Mouse (Mus musculus) erythroblast, embryonic 14.5 days (primary cell): ENCODE results near the gene Olfr697. TPM values are rescaled to one million over a fixed set of nuclear protein-coding genes. Genes with fewer than 3 reads are reported as not detected.
"Not testable (repeated sequence)": the region's sequence is repeated elsewhere in the genome, so short reads cannot be mapped to it uniquely, and the experiment has no call there.

Experiments
- H3K27me3 ChIP-seq: 2 replicates; pipeline ENCODE4 v1.6.1; 2012; ENCODE audit warnings: inconsistent platforms; ENCODE audit not compliant: control insufficient read depth
- H3K36me3 ChIP-seq: 2 replicates; pipeline ENCODE4 v1.6.1; 2012; ENCODE audit warnings: mild to moderate bottlenecking, inconsistent platforms; ENCODE audit not compliant: control insufficient read depth
- H3K4me1 ChIP-seq: 2 replicates; pipeline ENCODE4 v1.6.1; 2012; ENCODE audit warnings: inconsistent platforms; ENCODE audit not compliant: control insufficient read depth
- H3K4me3 ChIP-seq: replicated peaks from 2 replicates; pipeline ENCODE3; 2012; ENCODE audit warnings: moderate library complexity, mild to moderate bottlenecking, inconsistent platforms
- H3K9me3 ChIP-seq: 2 replicates; pipeline ENCODE4 v1.6.1; 2012; ENCODE audit warnings: low read length, inconsistent platforms, mixed read lengths; ENCODE audit not compliant: control insufficient read depth
- GATA1 ChIP-seq: IDR thresholded peaks from 2 replicates; pipeline ENCODE4 v1.6.1; 2012; ENCODE audit warnings: low read length, inconsistent platforms, mixed read lengths
- TAL1 ChIP-seq: IDR thresholded peaks from 3 replicates; pipeline ENCODE4 v1.6.1; 2012; ENCODE audit warnings: low read length, inconsistent platforms, mixed read lengths
- polyA plus RNA-seq: library from polyadenylated mRNA; stranded (reverse); fragments of >175 nt; gene quantifications from 2 replicates; pipeline ENCODE4 v1.2.3, GENCODE M21; 2012

Gene Olfr697
- not detected in 2 replicates for polyA plus RNA-seq

DNA sequence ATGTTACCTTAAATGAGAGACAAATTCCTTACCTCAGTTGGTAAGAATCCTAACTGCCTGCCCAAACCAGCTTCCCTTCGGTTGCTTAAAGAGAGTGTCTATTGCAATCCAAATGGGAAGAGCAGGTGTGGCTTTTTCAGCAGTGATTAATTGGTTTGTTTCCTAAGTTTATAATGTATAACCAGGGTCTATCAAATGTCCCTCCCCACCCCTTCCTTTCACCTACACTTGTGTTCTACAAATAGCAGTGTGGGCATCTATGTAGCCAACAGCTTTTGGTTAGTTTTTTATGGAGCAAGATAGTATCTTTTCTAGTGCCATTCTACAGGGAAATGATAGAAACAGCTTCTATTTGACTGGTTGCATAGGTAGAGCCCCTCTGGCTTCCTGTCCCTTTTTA, at the start of gene Olfr697:
Olfr697 (minus strand) TSS at position 101 of the 400 bp plus-strand sequence.
- no peaks in the 10 kb centered on the region for H3K27me3 ChIP-seq
- H3K9me3 ChIP-seq: no peaks in the 10 kb centered on the region
- no peak for TF ChIP-seq GATA1
- no peak for TF ChIP-seq TAL1
- no peaks in the 10 kb centered on the region for H3K36me3 ChIP-seq
- no peaks in the 10 kb centered on the region for H3K4me1 ChIP-seq
- no peak within 1 kb of the TSS for H3K4me3 ChIP-seq

GRCm38 (mm10) chr7:106788330-106788729, 46.1 kb upstream of the Olfr697 start:
- Histone ChIP-seq H3K36me3 (no peaks in the 10 kb centered on the region), H3K9me3 (no peaks in the 10 kb centered on the region), H3K4me3 (no peak overlapping the region), H3K27me3 (no peaks in the 10 kb centered on the region), H3K4me1 (no peaks in the 10 kb centered on the region)
- TF ChIP-seq TAL1: no peak
- TF ChIP-seq GATA1: no peak

DNA sequence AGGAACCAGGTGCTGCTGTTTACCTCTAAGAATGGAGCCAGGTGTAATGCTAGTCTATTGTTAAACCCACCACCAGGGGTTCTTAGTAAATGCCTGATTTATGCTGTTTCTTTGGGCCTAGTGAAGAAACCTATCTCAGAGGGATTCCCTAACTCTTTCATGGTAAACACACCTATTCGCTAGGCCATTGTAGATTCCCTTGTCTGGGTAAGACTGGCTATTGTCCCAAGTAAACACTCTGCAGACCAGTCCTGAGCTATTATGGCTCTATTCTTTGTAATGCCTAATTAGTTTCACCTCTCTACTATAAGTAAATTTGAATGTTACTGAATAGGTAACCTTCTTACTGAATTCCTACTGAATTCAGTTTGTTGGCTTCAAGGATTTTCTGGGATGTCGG, 18.8 kb upstream of the Olfr697 start:
- H3K27me3 ChIP-seq, H3K4me1 ChIP-seq, H3K9me3 ChIP-seq, H3K36me3 ChIP-seq, H3K4me3 ChIP-seq: not testable (repeated sequence)

DNA sequence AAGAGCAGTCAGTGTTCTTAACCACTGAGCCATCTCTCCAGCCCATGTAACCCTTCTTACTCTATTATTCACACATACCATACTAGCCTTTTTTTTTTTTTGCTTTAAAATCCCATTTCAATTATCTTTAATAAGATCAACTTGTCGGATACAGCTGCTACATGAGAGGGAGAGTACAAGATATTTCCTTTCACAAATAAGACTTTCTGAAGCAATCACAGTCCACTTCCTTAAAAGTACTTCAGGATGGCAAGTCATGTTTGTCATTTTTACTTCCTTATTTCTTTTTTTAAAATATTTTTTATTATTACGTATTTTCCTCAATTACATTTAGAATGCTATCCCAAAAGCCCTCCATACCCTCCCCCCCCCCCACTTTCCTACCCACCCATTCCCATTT, 16.6 kb upstream of the Olfr697 start:
- Histone ChIP-seq H3K4me1 (no peaks in the 10 kb centered on the region), H3K27me3 (no peaks in the 10 kb centered on the region), H3K36me3 (no peaks in the 10 kb centered on the region), H3K4me3 (no peak overlapping the region), H3K9me3 (no peaks in the 10 kb centered on the region)
- TF ChIP-seq GATA1 (no peak), TAL1 (no peak)

DNA sequence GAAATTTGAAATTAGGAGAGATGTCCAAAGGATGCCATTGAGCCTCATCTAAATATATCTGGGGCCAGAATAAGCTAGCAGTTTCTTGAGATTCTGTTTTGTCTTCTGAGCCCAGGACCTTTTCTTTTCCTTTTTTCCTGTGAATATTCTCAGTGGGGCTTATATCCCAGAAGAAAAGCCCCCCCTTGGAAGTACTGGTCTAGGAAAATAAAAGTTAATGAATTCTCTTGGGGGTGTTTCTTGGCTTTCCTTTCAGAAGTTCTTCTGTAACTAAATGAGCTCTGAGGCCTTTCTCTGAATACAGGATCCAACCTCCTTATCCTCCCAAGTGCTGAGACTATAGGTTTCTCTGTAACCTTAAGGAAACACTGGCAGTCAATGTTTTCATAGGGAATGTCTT, 13.1 kb upstream of the Olfr697 start, which contains the start of gene Olfr698:
Olfr698 (minus strand) TSS at position 101 of the 400 bp plus-strand sequence.
- no peak for TF ChIP-seq TAL1
- TF ChIP-seq GATA1: no peak
- H3K36me3 ChIP-seq: no peaks in the 10 kb centered on the region

GRCm38 (mm10) chr7:106745811-106746210, 3.6 kb upstream of the Olfr697 start:
- Histone ChIP-seq H3K36me3 (no peaks in the 10 kb centered on the region), H3K4me3 (no peak overlapping the region), H3K9me3 (no peaks in the 10 kb centered on the region), H3K4me1 (no peaks in the 10 kb centered on the region), H3K27me3 (no peaks in the 10 kb centered on the region)
- TF ChIP-seq TAL1 (no peak), GATA1 (no peak)

More for the DNA sequence above, 13.1 kb upstream of the Olfr697 start, which contains the start of gene Olfr698:
- Histone ChIP-seq H3K4me3 (no peak within 1 kb of the TSS), H3K9me3 (no peaks in the 10 kb centered on the region), H3K27me3 (no peaks in the 10 kb centered on the region), H3K4me1 (no peaks in the 10 kb centered on the region)

GRCm38 (mm10) chr7:106737028-106737427, 5.2 kb downstream of the Olfr697 start:
- no peaks in the 10 kb centered on the region for H3K27me3 ChIP-seq
- TF ChIP-seq TAL1 (no peak), GATA1 (no peak)
- no peaks in the 10 kb centered on the region for H3K4me1 ChIP-seq
- no peak overlapping the region for H3K4me3 ChIP-seq
- H3K36me3 ChIP-seq: no peaks in the 10 kb centered on the region
- no peaks in the 10 kb centered on the region for H3K9me3 ChIP-seq

DNA sequence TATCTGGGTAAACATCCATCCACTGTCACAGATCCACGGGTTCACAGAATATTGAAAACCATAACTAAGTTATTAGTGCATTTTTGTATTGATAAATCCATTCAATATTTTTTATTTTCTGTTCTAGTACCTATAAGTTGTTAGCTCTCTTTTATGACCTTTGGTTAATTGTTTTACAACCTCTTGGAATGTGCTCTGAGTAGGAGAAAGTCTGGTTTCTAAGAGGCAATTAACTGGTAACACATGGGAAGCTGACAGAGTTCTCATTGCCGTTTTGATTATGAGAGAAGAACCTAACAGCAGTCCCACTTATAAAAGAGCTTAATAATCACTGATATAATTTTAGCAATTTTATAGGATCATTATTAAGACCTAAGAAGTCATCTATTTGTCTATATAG, 8.5 kb downstream of the Olfr697 start:
- Histone ChIP-seq H3K9me3 (no peaks in the 10 kb centered on the region), H3K4me1 (no peaks in the 10 kb centered on the region), H3K4me3 (no peak overlapping the region), H3K36me3 (no peaks in the 10 kb centered on the region), H3K27me3 (no peaks in the 10 kb centered on the region)
- TF ChIP-seq TAL1 (no peak), GATA1 (no peak)

GRCm38 (mm10) chr7:106725654-106726053, 16.6 kb downstream of the Olfr697 start:
- not testable (repeated sequence) for H3K9me3 ChIP-seq, H3K4me1 ChIP-seq, H3K36me3 ChIP-seq, H3K27me3 ChIP-seq, H3K4me3 ChIP-seq

DNA sequence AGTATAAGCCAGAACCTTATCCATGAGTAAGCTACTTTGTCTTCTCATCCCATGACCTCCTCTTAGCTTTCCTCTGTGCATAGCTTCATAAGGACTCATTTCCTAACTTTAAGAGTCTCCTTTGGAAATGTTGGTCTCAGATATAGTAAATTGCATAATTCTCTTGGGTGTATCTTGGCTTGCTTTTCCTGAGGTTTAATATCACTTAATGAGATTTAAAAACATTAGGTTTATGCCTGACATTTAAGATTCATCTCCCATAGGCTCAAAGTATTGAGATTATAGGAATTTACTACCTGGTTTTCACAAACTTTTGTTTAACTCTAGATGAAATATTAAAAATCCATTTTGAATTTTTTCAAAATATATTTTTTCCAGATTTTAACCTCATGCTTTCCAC, 25.9 kb downstream of the Olfr697 start, which contains the start of gene Olfr695:
Olfr695 (minus strand) TSS at position 101 of the 400 bp plus-strand sequence.
- no peaks in the 10 kb centered on the region for H3K9me3 ChIP-seq
- H3K36me3 ChIP-seq: no peaks in the 10 kb centered on the region
- H3K4me3 ChIP-seq: no peak within 1 kb of the TSS
- no peaks in the 10 kb centered on the region for H3K4me1 ChIP-seq
- TF ChIP-seq TAL1: no peak
- no peak for TF ChIP-seq GATA1
- no peaks in the 10 kb centered on the region for H3K27me3 ChIP-seq

DNA sequence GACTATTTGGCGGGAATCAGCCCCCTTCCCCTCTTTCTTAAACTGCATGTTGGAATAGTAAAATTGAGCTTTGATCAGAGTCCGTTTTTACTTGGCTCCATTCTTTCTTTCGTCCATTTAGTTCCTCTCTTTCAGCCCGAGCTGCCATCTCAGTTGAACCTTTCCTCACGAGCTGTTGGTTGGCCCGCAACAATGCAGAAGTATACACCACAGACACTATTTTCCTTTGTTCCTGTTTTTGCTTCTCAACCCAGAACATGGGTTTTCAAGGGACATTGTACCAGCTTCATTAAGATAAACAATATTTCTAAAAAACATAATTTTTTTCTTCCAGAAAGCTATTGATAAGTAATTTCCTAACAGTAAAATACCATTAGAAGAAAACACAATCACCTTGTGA, 30.8 kb downstream of the Olfr697 start:
- Histone ChIP-seq H3K36me3 (no peaks in the 10 kb centered on the region), H3K27me3 (no peaks in the 10 kb centered on the region), H3K4me1 (no peaks in the 10 kb centered on the region), H3K4me3 (no peak overlapping the region), H3K9me3 (no peaks in the 10 kb centered on the region; the same call in 1 of the 2 replicates)
- no peak for TF ChIP-seq TAL1
- no peak for TF ChIP-seq GATA1

- not testable (repeated sequence) for H3K4me3 ChIP-seq, H3K36me3 ChIP-seq, H3K27me3 ChIP-seq, H3K9me3 ChIP-seq, H3K4me1 ChIP-seq
Measured at GRCm38 (mm10) chr7:106707705-106708104, 34.5 kb downstream of the Olfr697 start.
